Mouse (Mus musculus): ENCODE measurements at regions not wholly inside any gene's neighbourhood (a gene's known extent, or its start where the extent isn't known, plus 50 kb on each side); places are given as distances from the start of the nearest gene placed in this dataset.

GRCm38 (mm10) chr1:3120392-3120690 lies 1687.4 kb upstream of the Gm37988 start:
- TF ChIP-seq POLR2A (IDR thresholded peaks at IDR 0.05; ENCODE audit: low read depth, low read length): no peak
- TF ChIP-seq CTCF (conservative IDR thresholded peaks at IDR 0.05; ENCODE audit: insufficient read depth, insufficient read length, low read depth, low read length): no peak

All from kidney, adult 2 months (tissue).